Mouse (Mus musculus): ENCODE results near the gene Mboat1.

Gene Mboat1

GRCm38 (mm10) chr13:30251431-30251830, 115.1 kb downstream of the Mboat1 start:
- DNase-seq (ENCODE audit: low read depth) = no peak

DNA sequence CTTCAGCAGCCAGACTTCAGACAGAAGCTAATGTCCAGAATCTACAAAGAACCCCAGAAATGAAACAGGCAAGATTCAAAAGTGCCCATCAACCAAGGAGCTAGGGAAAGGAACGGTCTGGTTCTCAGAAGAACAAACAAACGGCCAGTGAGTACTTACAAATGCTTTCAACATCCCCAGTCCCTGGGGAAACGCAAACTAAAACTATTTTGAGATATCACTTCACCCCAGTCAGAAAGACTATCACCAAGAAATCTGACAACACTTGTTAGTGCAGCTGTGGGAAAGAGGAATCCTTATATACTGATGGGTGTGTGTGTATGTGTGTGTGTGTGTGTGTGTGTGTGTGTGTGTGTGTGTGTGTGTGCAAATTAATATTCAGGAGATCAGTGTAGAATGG, 116.4 kb downstream of the Mboat1 start:
- no peak for DNase-seq (ENCODE audit: low read depth)

DNA sequence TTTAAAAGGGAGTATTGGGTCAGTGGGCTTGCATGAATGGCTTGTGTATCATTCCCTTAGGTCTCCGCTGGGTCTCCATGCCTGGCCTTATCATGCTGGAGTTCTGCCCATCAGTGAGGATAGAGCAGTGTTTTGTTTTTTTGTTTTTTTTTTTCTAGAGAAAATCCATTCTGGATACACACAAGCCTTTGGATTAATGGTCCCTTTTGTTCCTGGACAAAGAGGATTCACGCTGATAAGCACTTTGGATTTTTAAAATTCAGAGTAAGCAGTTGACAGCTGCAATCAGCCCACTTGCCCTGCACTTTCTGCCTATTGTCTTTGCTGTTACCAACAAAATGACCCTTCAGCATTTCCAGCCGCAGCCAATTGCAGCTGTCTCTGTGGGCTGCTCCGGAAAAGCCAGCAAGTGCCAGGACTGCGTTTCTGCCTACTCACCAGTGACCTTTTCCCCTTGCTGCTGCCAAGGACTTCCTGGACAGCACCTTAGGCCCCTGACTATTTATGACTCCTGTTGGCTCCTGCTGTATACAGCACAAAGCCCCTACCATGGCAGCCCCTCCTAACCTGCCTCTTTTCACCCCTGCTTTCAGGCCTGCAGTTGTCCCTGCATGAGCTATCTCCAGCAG, 117.5 kb downstream of the Mboat1 start:
- DNase-seq (ENCODE audit: low read depth) = no peak

DNA sequence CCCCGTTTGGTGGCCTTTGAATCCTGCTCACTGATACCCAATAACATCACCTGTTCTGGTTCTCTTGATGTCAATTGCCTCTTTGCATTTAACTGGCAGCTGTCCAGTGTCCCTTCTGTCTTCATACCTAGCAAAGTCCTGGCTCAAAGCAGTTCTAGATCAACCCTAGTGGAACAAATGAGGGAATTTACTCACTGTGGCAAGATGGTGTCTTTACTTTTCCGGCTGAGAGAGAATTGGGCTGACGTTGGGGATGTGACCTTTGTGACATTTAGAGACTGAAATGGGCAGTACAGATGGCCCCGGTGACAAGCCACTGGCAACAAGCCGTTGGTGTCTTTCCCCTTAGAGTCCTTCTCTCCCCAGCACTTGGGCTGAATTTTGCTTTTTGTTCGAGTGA, 118.1 kb downstream of the Mboat1 start:
- no peak for DNase-seq (ENCODE audit: low read depth)

DNA sequence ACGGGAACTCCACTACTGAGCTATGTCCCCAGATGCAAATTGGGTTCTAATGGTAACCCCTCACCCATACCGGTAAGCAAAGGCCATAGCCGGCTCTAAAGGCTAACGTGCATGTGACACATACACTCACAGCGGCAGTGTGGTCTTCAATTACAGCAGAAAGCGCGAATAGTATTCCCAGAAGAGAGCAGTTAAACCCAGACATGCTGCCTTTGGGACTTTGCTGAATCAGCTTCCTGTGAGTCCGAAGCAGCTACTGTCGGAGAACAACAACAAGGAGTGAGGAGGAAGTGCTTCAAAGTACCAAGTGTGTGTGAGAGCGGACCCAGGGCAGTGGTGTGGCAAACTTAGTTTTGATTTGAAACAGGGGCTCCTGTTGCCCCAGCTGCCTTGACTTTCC, 122.5 kb downstream of the Mboat1 start:
- peak; percentile 36 for DNase-seq (ENCODE audit: low read depth)

DNA sequence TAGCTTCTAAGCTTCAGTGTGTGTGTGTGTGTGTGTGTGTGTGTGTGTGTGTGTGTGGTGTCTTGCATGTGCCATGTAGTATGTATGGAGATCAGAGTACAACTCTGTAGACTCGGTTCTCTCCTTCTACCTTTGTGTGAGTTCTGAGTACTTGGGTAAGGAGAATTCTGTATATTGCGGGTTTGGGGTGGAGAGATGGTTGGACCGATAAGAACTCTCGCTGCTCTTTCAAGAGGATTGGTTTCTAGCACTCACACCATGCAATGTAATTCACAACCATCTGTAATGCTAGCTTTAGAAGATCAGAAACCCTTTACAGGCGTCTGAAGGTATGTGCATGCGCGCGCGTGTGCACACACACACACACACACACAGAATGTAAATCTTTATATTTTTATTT, 123.0 kb downstream of the Mboat1 start:
- peak; percentile 57 for DNase-seq (ENCODE audit: low read depth)

GRCm38 (mm10) chr13:30259912-30260560, 123.7 kb downstream of the Mboat1 start:
- peak; percentile 92 for DNase-seq (ENCODE audit: low read depth)

DNA sequence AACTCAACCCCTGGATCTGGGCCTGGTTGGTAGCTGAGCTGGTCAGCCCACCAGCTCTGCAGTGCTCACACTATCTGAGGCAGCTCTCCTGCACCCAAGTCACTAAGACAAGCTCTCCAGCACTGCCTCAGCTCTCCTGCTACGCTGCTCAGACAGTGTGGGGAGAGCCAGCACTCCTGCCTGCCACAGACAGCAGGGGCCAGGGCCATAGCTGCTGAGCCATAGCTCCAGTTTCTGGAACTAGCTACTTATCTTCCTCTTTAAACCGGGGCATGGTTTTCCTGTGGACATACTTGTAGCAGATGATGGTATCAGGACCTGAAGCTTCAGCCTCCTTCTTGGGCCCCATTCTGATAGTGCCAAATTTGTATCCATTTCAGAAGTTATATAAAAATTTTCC, 127.4 kb downstream of the Mboat1 start:
- no peak for DNase-seq (ENCODE audit: low read depth)

DNA sequence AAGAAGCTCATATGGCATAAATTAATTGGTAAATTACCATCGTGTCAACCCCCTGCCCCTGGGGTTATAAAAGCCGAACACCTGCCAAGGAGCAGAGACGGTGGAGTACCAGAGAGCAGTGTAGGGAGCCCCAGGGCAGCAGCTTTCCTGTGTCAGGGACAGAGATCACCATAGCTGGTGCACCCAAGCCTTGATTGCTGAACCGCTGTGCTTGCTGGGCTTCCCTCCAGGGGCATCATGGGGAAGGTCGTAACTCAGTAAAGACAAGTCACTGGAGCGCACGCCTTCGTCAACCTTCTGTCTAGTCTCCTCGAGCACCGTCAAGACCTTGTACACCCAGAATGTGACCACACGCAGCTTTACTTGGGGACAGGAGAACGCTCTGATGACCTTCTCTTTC, 128.0 kb downstream of the Mboat1 start:
- DNase-seq (ENCODE audit: low read depth) = no peak

DNA sequence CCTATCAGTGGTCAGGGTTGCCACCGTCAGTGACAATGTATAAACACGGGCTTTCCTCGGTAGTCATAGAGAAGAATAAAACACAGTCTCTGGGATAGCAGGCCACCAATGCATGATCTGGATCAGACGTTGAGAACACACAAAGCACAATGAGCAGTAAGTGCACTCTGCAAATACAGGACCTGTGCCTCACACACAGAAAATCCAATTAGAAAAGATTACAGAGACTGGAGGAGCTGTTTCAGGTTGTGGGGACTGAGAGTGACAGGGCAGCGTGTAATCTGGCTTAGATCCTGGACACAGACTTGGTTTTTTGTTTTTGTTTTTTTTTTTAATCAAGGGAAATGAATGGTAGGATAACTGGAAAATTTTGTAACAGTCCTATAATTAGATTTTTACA, 128.5 kb downstream of the Mboat1 start:
- no peak for DNase-seq (ENCODE audit: low read depth)

DNA sequence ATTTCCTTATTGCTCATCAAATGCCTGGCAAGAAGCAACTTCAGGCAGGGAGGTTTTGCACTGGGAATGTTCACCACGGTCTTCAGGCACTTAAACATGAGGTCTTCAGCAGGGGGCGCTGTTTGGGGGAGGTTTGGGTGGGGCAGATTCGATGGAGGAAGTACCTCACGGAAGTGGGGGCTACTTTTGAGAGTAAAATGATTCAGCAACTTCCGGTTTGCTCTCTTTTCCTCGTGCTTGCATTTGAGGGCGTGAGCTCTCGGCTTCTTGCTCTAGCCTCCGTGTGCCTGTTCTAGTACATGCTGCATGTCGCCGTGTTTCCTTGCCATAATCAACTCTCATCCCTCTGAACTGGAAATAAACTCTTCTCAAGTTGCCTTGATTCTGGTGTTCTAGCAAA, 129.7 kb downstream of the Mboat1 start:
- no peak for DNase-seq (ENCODE audit: low read depth)

DNA sequence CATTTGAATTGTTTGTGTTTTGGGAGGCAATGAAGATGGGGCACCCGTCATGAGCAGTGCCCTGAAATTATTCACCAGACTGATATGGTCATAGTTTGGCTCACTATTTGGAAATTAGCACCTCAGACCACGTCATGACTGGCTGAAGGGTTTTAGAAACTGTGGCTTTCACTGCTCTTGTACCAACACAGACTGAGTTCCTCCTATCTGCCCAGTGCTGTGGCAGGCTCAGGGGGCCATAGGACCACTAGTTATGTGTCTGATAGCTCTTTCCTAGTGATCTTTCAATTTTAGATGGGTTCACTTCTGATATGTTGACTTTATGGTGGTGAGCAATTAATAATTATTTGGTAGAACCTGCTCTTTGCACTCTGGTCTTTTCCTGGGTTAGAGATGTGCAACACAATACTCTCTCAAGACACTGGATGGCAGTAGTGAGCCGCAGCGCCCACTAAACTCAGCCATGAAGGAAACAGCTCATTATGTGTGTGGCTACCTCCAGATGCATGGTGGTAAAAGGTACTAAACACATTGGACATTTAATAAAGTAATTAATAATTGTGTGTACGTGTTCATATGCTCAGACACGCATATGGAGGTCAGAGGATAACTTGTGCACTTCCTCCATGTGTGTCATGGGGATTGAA, 135.9 kb downstream of the Mboat1 start:
- peak; percentile 37 for DNase-seq (ENCODE audit: low read depth)

Data from naive thymus-derived CD4-positive, alpha-beta T cell, adult 2 months (primary cell).